9 mouse cellular contexts compared by ENCODE assay signal in the genomic region with DNA sequence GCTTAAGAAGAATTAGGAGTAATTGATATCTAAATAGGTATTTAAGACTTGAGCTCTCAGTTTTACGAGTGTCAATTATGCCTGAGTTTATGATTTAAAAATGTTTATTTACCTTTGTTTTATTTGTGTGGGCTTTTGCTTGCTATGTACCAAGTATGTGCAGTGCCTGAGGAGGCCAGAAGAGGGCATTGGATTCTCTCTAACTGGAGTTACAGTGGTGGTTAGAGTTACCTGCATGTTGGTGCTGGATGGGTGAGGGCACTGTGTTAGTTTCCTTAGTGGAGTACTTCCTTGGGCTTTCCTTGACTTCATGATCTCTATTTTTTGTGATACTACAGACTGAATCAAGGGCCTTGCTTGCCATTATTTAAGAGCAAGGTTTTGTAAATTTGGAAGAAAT. TPM values are rescaled to one million over a fixed set of nuclear protein-coding genes. Genes with fewer than 3 reads are reported as not detected.
DNase-seq lines count a peak whose midpoint lies in the region; ATAC-seq and TF ChIP-seq lines count a peak whose summit lies in the region.
"Had no signal": no experiment of that assay in that cellular context is flagged by ENCODE, and none has a peak within 500 bp of the region (broad histone marks: within the 10 kb centered on the region; RNA-seq: fewer than 3 reads in every experiment).

No protein-coding gene starts in this region.

- ATAC-seq in liver, embryonic 12.5 days = no peak
- ATAC-seq in liver, postnatal 0 days = no peak

- TF ChIP-seq CTCF in cerebellum, adult 2 months (IDR thresholded peaks at IDR 0.05; ENCODE audit: borderline replicate concordance, insufficient read depth, low read depth, low read length) = no peak
- no peak for TF ChIP-seq CTCF in liver, adult 2 months (IDR thresholded peaks at IDR 0.05; ENCODE audit: low read depth, low read length)
- TF ChIP-seq CTCF in liver, postnatal 0 days (IDR thresholded peaks at IDR 0.05; ENCODE audit: low read depth) = peak; percentile 59

- TF ChIP-seq POLR2A in cerebellum, adult 2 months (IDR thresholded peaks at IDR 0.05; ENCODE audit: borderline replicate concordance, insufficient read depth, low read length) = no peak
- TF ChIP-seq POLR2A in liver, adult 2 months (IDR thresholded peaks at IDR 0.05; ENCODE audit: extremely low read depth, insufficient read depth, low read length) = no peak

- H3K27me3 ChIP-seq in cerebellum, adult 2 months (ENCODE audit: control insufficient read depth, insufficient read depth, low read length) = no peaks in the 10 kb centered on the region
- H3K27me3 ChIP-seq in liver, adult 2 months (ENCODE audit: control insufficient read depth, insufficient read depth, low read length) = no peaks in the 10 kb centered on the region
- no peaks in the 10 kb centered on the region for H3K27me3 ChIP-seq in liver, embryonic 12.5 days (replicated peaks)
- no peaks in the 10 kb centered on the region for H3K27me3 ChIP-seq in liver, postnatal 0 days (ENCODE audit: insufficient read depth, low read length)
- H3K27me3 ChIP-seq: stomach, embryonic 15.5 days had no signal

- H3K4me3 ChIP-seq in cerebellum, adult 2 months (replicated peaks; ENCODE audit: insufficient read depth, low read depth, low read length) = no peak overlapping the region
- no peak overlapping the region for H3K4me3 ChIP-seq in liver, adult 2 months (ENCODE audit: insufficient read depth, low read depth, low read length)
- no peak overlapping the region for H3K4me3 ChIP-seq in liver, embryonic 12.5 days
- no peak overlapping the region for H3K4me3 ChIP-seq in liver, postnatal 0 days (ENCODE audit: low read depth, low read length)
- H3K4me3 ChIP-seq: stomach, embryonic 15.5 days had no signal

- no peak overlapping the region for H3K27ac ChIP-seq in cerebellum, adult 2 months (ENCODE audit: insufficient read depth, low read length)
- no peak overlapping the region for H3K27ac ChIP-seq in liver, adult 2 months (replicated peaks; ENCODE audit: insufficient read depth, low read depth, low read length)
- H3K27ac ChIP-seq in liver, embryonic 12.5 days = no peak overlapping the region
- H3K27ac ChIP-seq in liver, postnatal 0 days (ENCODE audit: low read depth) = no peak overlapping the region
- H3K27ac ChIP-seq: stomach, embryonic 15.5 days had no signal

- H3K9me3 ChIP-seq in liver, embryonic 12.5 days (replicated peaks) = peaks cover 7% of the 10 kb centered on the region
- peaks cover 3% of the 10 kb centered on the region for H3K9me3 ChIP-seq in liver, postnatal 0 days (ENCODE audit: low read length)
- H3K9me3 ChIP-seq: stomach, embryonic 15.5 days had no signal

- H3K36me3 ChIP-seq in liver, adult 2 months (ENCODE audit: control insufficient read depth, insufficient read depth, low read length) = peaks cover 13% of the 10 kb centered on the region
- H3K36me3 ChIP-seq in liver, embryonic 12.5 days = peaks cover 61% of the 10 kb centered on the region
- H3K36me3 ChIP-seq in liver, postnatal 0 days (replicated peaks; ENCODE audit: insufficient read depth, low read length) = peaks cover 22% of the 10 kb centered on the region

- TF ChIP-seq EP300 in liver, postnatal 0 days (IDR thresholded peaks at IDR 0.05; ENCODE audit: low read depth) = no peak

- H3K79me2 ChIP-seq in liver, adult 2 months (ENCODE audit: control insufficient read depth, insufficient read depth, low read length) = no peaks in the 10 kb centered on the region; the same call in 1 of the 2 replicates

- DNase-seq in cerebellum, postnatal 10 days = peak; percentile 56 to 63
- DNase-seq in cerebellum, adult 2 months = no peak
- DNase-seq in liver, adult 2 months (ENCODE audit: extremely low read depth, low read depth, low spot score) = peak; percentile 19
- peak; percentile 45 for DNase-seq in c-Kit-positive CD71-positive TER-119-negative erythroid progenitor cells, embryonic 14.5 days (ENCODE audit: low read depth)
- DNase-seq in liver, postnatal 0 days = peak; percentile 29
- DNase-seq in urinary bladder, postnatal 25 days (ENCODE audit: low spot score) = no peak
- no peak for DNase-seq in cerebellum, adult 8-10 months

- no peak overlapping the region for H3K9ac ChIP-seq in liver, adult 2 months (ENCODE audit: low read depth, low read length)
- H3K9ac ChIP-seq in liver, embryonic 12.5 days = no peak overlapping the region
- H3K9ac ChIP-seq in liver, postnatal 0 days (replicated peaks) = no peak overlapping the region
- H3K9ac ChIP-seq: stomach, embryonic 15.5 days had no signal

- 66% methylated on average over 1 of the region's 1 CpGs for WGBS in cerebellum, adult 2 months
- WGBS in liver, adult 2 months = 80% methylated on average over 1 of the region's 1 CpGs
- WGBS in liver, embryonic 12.5 days (ENCODE audit: insufficient replicate concordance) = 49% methylated on average over 1 of the region's 1 CpGs
- 64% methylated on average over 1 of the region's 1 CpGs for WGBS in liver, postnatal 0 days (ENCODE audit: insufficient replicate concordance)

- no peaks in the 10 kb centered on the region for H3K4me1 ChIP-seq in cerebellum, adult 2 months (ENCODE audit: control insufficient read depth, insufficient read depth, low read length)
- H3K4me1 ChIP-seq in liver, adult 2 months (ENCODE audit: control insufficient read depth, insufficient read depth, low read length) = no peaks in the 10 kb centered on the region
- H3K4me1 ChIP-seq in liver, embryonic 12.5 days = peaks cover 15% of the 10 kb centered on the region
- H3K4me1 ChIP-seq in liver, postnatal 0 days (ENCODE audit: insufficient read depth) = no peaks in the 10 kb centered on the region; the same call in 1 of the 2 replicates
- H3K4me1 ChIP-seq: stomach, embryonic 15.5 days had no signal

- H3K4me2 ChIP-seq in liver, embryonic 12.5 days = no peak overlapping the region
- H3K4me2 ChIP-seq in liver, postnatal 0 days (ENCODE audit: low read depth, low read length) = no peak overlapping the region
- H3K4me2 ChIP-seq: stomach, embryonic 15.5 days had no signal

RNA-seq across cellular contexts. Expression of a gene that starts 10.6 kb away (rescaled TPM):
- 113 and 123 TPM in 2 replicates for polyA plus RNA-seq in cerebellum, adult 2 months (2012; rRNA removed)
- total RNA-seq in liver, adult 2 months (2014; rRNA removed) = 2.7 and 3.1 TPM in 2 replicates
- polyA plus RNA-seq in liver, adult 2 months (2012; rRNA removed) = 1.8 and 2.6 TPM in 2 replicates
- 22.9 and 24.4 TPM in 2 replicates for polyA plus RNA-seq in liver, embryonic 12.5 days (2016; fragmentation: Nextera tagmentation; extraction: Ambion mirVana)
- polyA plus RNA-seq in liver, postnatal 0 days (2015; fragmentation: Nextera tagmentation; extraction: Ambion mirVana) = 5.3 and 6.9 TPM in 2 replicates

RNA-seq across cellular contexts. Expression of a gene that starts 25.8 kb away (rescaled TPM):
- polyA plus RNA-seq in cerebellum, adult 2 months (2012; rRNA removed) = 56.6 and 58.0 TPM in 2 replicates
- 7.7 and 14.4 TPM in 2 replicates for total RNA-seq in liver, adult 2 months (2014; rRNA removed)
- polyA plus RNA-seq in liver, adult 2 months (2012; rRNA removed) = 2.7 and 3.3 TPM in 2 replicates
- 10.0 and 11.7 TPM in 2 replicates for polyA plus RNA-seq in liver, embryonic 12.5 days (2016; fragmentation: Nextera tagmentation; extraction: Ambion mirVana)
- 2.3 and 2.8 TPM in 2 replicates for polyA plus RNA-seq in liver, postnatal 0 days (2015; fragmentation: Nextera tagmentation; extraction: Ambion mirVana)

Comparison
In these comparisons a context has a peak if more than half of its experiments do, and no peak if none do; other contexts are left out.
1. DNase-seq: peak in cerebellum, postnatal 10 days (2 of 2), liver, adult 2 months (single experiment), c-Kit-positive CD71-positive TER-119-negative erythroid progenitor cells, embryonic 14.5 days (single experiment) and liver, postnatal 0 days (single experiment); none in cerebellum, adult 2 months (0 of 2), urinary bladder, postnatal 25 days (single experiment) and cerebellum, adult 8-10 months (single experiment).